Mouse (Mus musculus) natural killer cell, adult 2 months (primary cell): ENCODE measurements around the gene Ralgapb.

Experiments used
- DNase-seq, 2 experiments: peaks; one replicate each; pipeline ENCODE4 v3.0.0; 2022; ENCODE audit warnings: low spot score in 2 of 2

The Ralgapb gene

GRCm38 (mm10) chr2:158513821-158514336 lies 104.2 kb downstream of the Ralgapb start:
- DNase-seq: no peak

GRCm38 (mm10) chr2:158518583-158518982 lies 108.9 kb downstream of the Ralgapb start:
- DNase-seq: no peak

GRCm38 (mm10) chr2:158519071-158519470 lies 109.4 kb downstream of the Ralgapb start:
- DNase-seq: no peak

- no peak for DNase-seq
Observed at GRCm38 (mm10) chr2:158519800-158520199, 110.2 kb downstream of the Ralgapb start.

GRCm38 (mm10) chr2:158523060-158523459 lies 113.4 kb downstream of the Ralgapb start:
- DNase-seq: no peak

- DNase-seq: no peak
Observed at GRCm38 (mm10) chr2:158524129-158524860, 114.6 kb downstream of the Ralgapb start.

- DNase-seq: peak; percentile 29 to 51
Observed at GRCm38 (mm10) chr2:158534090-158534489, 124.4 kb downstream of the Ralgapb start.

- DNase-seq: no peak
Observed at GRCm38 (mm10) chr2:158534559-158534958, 124.9 kb downstream of the Ralgapb start.

GRCm38 (mm10) chr2:158539433-158540305 lies 130.0 kb downstream of the Ralgapb start:
- DNase-seq: no peak

- DNase-seq: no peak
Observed at GRCm38 (mm10) chr2:158541286-158541685, 131.6 kb downstream of the Ralgapb start.

- no peak for DNase-seq
Observed at GRCm38 (mm10) chr2:158545266-158545665, 135.6 kb downstream of the Ralgapb start.

GRCm38 (mm10) chr2:158546751-158547150 lies 137.1 kb downstream of the Ralgapb start:
- DNase-seq: peak; percentile 20 to 57
